Mouse (Mus musculus) WW6 (cell line): Measurements from ENCODE around the gene Sprr2e.

Experiments
- DNase-seq: peaks from one replicate; pipeline ENCODE4 v3.0.0-alpha.2; 2013; ENCODE audit warnings: low read depth, low spot score

The Sprr2e gene

GRCm38 (mm10) chr3:92351843-92352242 lies at the start of gene Sprr2e:
TSS of gene Sprr2e (plus strand) at chr3:92352143.
- DNase-seq = no peak

GRCm38 (mm10) chr3:92307406-92307805 lies 44.5 kb upstream of the Sprr2e start:
- DNase-seq = no peak

DNA sequence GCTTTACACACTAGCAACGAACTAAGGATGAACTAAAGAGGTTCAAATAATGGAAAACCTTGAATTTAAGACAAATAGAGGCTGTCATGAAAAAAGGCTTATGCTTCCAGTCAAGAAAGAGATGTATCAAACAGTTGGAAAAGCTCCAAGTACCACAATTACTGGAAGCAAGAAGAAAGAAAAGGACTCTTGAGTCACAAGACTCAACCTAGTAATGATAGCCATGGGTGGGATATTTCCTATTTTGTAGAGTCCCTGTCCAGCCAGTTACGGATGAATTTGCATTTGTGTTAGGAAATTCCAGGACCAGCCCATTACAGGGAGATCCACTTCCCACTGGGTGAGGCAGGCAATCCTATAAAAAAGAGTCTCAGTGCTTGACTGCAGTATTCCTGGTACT lies 35.6 kb upstream of the Sprr2e start, which contains the start of gene Sprr2b:
Sprr2b (plus strand) TSS at position 301 of the 400 bp plus-strand sequence.
- no peak for DNase-seq

DNA sequence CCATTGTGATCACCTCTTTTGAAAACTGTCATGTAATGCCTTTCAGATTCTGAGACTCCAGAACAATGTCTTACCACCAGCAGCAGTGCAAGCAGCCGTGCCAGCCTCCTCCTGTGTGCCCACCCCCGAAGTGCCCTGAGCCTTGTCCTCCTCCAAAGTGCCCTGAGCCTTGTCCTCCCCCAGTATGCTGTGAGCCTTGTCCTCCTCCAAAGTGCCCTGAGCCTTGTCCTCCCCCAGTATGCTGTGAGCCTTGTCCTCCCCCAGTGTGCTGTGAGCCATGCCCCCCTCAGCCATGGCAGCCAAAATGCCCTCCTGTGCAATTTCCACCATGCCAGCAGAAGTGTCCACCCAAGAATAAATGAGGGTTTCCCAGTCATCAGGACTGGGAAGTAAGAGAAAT lies 34.6 kb upstream of the Sprr2e start:
- DNase-seq = no peak

GRCm38 (mm10) chr3:92336278-92336677 lies 15.7 kb upstream of the Sprr2e start:
- no peak for DNase-seq

GRCm38 (mm10) chr3:92338840-92339239 lies 13.1 kb upstream of the Sprr2e start, which contains the start of gene Sprr2d:
TSS of gene Sprr2d (plus strand) at chr3:92339140.
- DNase-seq = no peak

GRCm38 (mm10) chr3:92361619-92362018 lies 9.7 kb downstream of the Sprr2e start:
- no peak for DNase-seq

GRCm38 (mm10) chr3:92364887-92365286 lies 12.9 kb downstream of the Sprr2e start, which contains the start of gene Sprr2f:
TSS of gene Sprr2f (plus strand) at chr3:92365187.
- no peak for DNase-seq

DNA sequence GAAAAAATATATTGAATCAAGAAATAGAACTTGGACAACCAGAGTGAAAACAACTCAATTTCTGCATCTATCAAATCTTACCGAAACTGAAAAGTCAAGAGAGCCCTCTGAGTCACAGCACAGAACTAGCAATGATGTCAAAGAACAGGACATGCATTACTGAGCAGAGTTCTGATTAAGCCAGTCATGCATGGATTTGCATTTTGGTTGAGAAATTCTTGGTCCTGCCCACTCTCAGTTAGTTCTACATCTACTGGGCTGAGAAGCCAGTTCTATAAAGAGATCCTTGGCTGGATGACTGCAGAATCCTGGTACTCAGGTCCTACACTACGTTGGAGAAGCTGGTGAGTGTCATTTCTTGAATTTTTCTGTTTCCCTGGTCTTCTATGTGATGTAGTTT lies 21.7 kb downstream of the Sprr2e start:
- no peak for DNase-seq

GRCm38 (mm10) chr3:92385385-92385784 lies 33.4 kb downstream of the Sprr2e start, which contains the start of gene Sprr2h:
TSS of gene Sprr2h (plus strand) at chr3:92385685.
- DNase-seq = no peak

- no peak for DNase-seq
Measured at GRCm38 (mm10) chr3:92394301-92394700, 42.4 kb downstream of the Sprr2e start.
